Mouse (Mus musculus): ENCODE measurements around the gene Ccdc88a.

GRCm38 (mm10) chr11:29350891-29351290 is 22.6 kb upstream of the Ccdc88a start:
- TF ChIP-seq GATA1 (IDR thresholded peaks at IDR 0.05; ENCODE audit: low read length), result no peak
- no peak for TF ChIP-seq TAL1 (IDR thresholded peaks at IDR 0.05; ENCODE audit: low read length)

Data from erythroblast, embryonic 14.5 days (primary cell).